Mouse (Mus musculus): ENCODE data around the gene Pltp. TPM values are rescaled to one million over a fixed set of nuclear protein-coding genes. Genes with fewer than 3 reads are reported as not detected.

Pltp gene
- total and polyA plus RNA-seq, 2 experiments from 2014 or later = 43.4 to 80.7 TPM

- no peak for TF ChIP-seq CTCF (IDR thresholded peaks at IDR 0.05; ENCODE audit: low read depth)
- peaks cover 99% of the 10 kb centered on the region for H3K36me3 ChIP-seq (ENCODE audit: insufficient read depth)
- H3K4me3 ChIP-seq (ENCODE audit: low read depth, low read length) = no peak overlapping the region
- H3K4me2 ChIP-seq (ENCODE audit: low read depth) = no peak overlapping the region
- ATAC-seq = no peak
- WGBS = 91% methylated on average over 6 of the region's 6 CpGs
- no peak for DNase-seq
- no peaks in the 10 kb centered on the region for H3K9me3 ChIP-seq (ENCODE audit: low read length)
- H3K27ac ChIP-seq (ENCODE audit: low read depth, low read length) = no peak overlapping the region
- no peak overlapping the region for H3K9ac ChIP-seq
- H3K27me3 ChIP-seq (ENCODE audit: insufficient read depth, low read length) = no peaks in the 10 kb centered on the region
- no peaks in the 10 kb centered on the region for H3K4me1 ChIP-seq (ENCODE audit: insufficient read depth)
These were observed 38.4 kb upstream of the Pltp start for GRCm38 (mm10) chr2:164895885-164896284.

GRCm38 (mm10) chr2:164894644-164895043 is 37.1 kb upstream of the Pltp start:
- Histone ChIP-seq H3K4me1 (ENCODE audit: insufficient read depth) (no peaks in the 10 kb centered on the region), H3K4me3 (ENCODE audit: low read depth, low read length) (no peak overlapping the region), H3K9ac (no peak overlapping the region), H3K27ac (ENCODE audit: low read depth, low read length) (no peak overlapping the region), H3K36me3 (ENCODE audit: insufficient read depth) (peaks cover 100% of the 10 kb centered on the region), H3K4me2 (ENCODE audit: low read depth) (no peak overlapping the region), H3K9me3 (ENCODE audit: low read length) (no peaks in the 10 kb centered on the region), H3K27me3 (ENCODE audit: insufficient read depth, low read length) (no peaks in the 10 kb centered on the region)
- WGBS = 50% methylated on average over 1 of the region's 1 CpGs
- DNase-seq (no peak), ATAC-seq (no peak; the same call in 1 of the 2 replicates)
- no peak; the same call in none of the 2 replicates for TF ChIP-seq CTCF (IDR thresholded peaks at IDR 0.05; ENCODE audit: low read depth)

GRCm38 (mm10) chr2:164894048-164894447 is 36.5 kb upstream of the Pltp start:
- no peak for DNase-seq
- no peak overlapping the region for H3K4me2 ChIP-seq (ENCODE audit: low read depth)
- no peak for ATAC-seq
- H3K27me3 ChIP-seq (ENCODE audit: insufficient read depth, low read length) = no peaks in the 10 kb centered on the region
- WGBS = 62% methylated on average over 5 of the region's 5 CpGs
- no peak overlapping the region for H3K9ac ChIP-seq
- no peak overlapping the region for H3K4me3 ChIP-seq (ENCODE audit: low read depth, low read length)
- H3K9me3 ChIP-seq (ENCODE audit: low read length) = no peaks in the 10 kb centered on the region
- no peak; the same call in 1 of the 2 replicates for TF ChIP-seq CTCF (IDR thresholded peaks at IDR 0.05; ENCODE audit: low read depth)
- no peaks in the 10 kb centered on the region for H3K4me1 ChIP-seq (ENCODE audit: insufficient read depth)
- no peak overlapping the region for H3K27ac ChIP-seq (ENCODE audit: low read depth, low read length)
- peaks cover 100% of the 10 kb centered on the region for H3K36me3 ChIP-seq (ENCODE audit: insufficient read depth)

GRCm38 (mm10) chr2:164892696-164893216 is 35.2 kb upstream of the Pltp start:
- H3K4me2 ChIP-seq (ENCODE audit: low read depth) = no peak overlapping the region
- H3K9ac ChIP-seq = no peak overlapping the region
- ATAC-seq (no peak), DNase-seq (no peak)
- H3K9me3 ChIP-seq (ENCODE audit: low read length) = no peaks in the 10 kb centered on the region
- H3K36me3 ChIP-seq (ENCODE audit: insufficient read depth) = peaks cover 100% of the 10 kb centered on the region
- no peaks in the 10 kb centered on the region for H3K4me1 ChIP-seq (ENCODE audit: insufficient read depth)
- TF ChIP-seq CTCF (IDR thresholded peaks at IDR 0.05; ENCODE audit: low read depth) = no peak
- no peaks in the 10 kb centered on the region for H3K27me3 ChIP-seq (ENCODE audit: insufficient read depth, low read length)
- H3K4me3 ChIP-seq (ENCODE audit: low read depth, low read length) = no peak overlapping the region
- 81% methylated on average over 6 of the region's 6 CpGs for WGBS
- no peak overlapping the region for H3K27ac ChIP-seq (ENCODE audit: low read depth, low read length)

- Histone ChIP-seq H3K27ac (ENCODE audit: low read depth, low read length) (no peak overlapping the region), H3K36me3 (ENCODE audit: insufficient read depth) (peaks cover 100% of the 10 kb centered on the region), H3K4me2 (ENCODE audit: low read depth) (no peak overlapping the region), H3K4me1 (ENCODE audit: insufficient read depth) (no peaks in the 10 kb centered on the region), H3K27me3 (ENCODE audit: insufficient read depth, low read length) (no peaks in the 10 kb centered on the region), H3K9ac (no peak overlapping the region), H3K4me3 (ENCODE audit: low read depth, low read length) (no peak overlapping the region), H3K9me3 (ENCODE audit: low read length) (no peaks in the 10 kb centered on the region)
- DNase-seq (no peak), ATAC-seq (no peak)
- WGBS = 65% methylated on average over 15 of the region's 15 CpGs
- TF ChIP-seq CTCF (IDR thresholded peaks at IDR 0.05; ENCODE audit: low read depth) = no peak
These were observed 34.6 kb upstream of the Pltp start for GRCm38 (mm10) chr2:164891908-164892695.

GRCm38 (mm10) chr2:164891056-164891834 is 33.7 kb upstream of the Pltp start:
- no peaks in the 10 kb centered on the region for H3K9me3 ChIP-seq (ENCODE audit: low read length)
- no peak for TF ChIP-seq CTCF (IDR thresholded peaks at IDR 0.05; ENCODE audit: low read depth)
- no peaks in the 10 kb centered on the region for H3K27me3 ChIP-seq (ENCODE audit: insufficient read depth, low read length)
- no peak overlapping the region for H3K9ac ChIP-seq
- H3K36me3 ChIP-seq (ENCODE audit: insufficient read depth) = peaks cover 100% of the 10 kb centered on the region
- no peak for ATAC-seq
- DNase-seq = no peak
- 85% methylated on average over 13 of the region's 13 CpGs for WGBS
- no peaks in the 10 kb centered on the region for H3K4me1 ChIP-seq (ENCODE audit: insufficient read depth)
- no peak overlapping the region for H3K4me3 ChIP-seq (ENCODE audit: low read depth, low read length)
- H3K4me2 ChIP-seq (ENCODE audit: low read depth) = no peak overlapping the region
- H3K27ac ChIP-seq (ENCODE audit: low read depth, low read length) = no peak overlapping the region

Measured in forebrain, postnatal 0 days (tissue).